Mouse (Mus musculus) embryonic facial prominence, embryonic 10.5 days (tissue): ENCODE data around the gene Ccdc3. TPM values are rescaled to one million over a fixed set of nuclear protein-coding genes. Genes with fewer than 3 reads are reported as not detected.
"Not testable (repeated sequence)": the region's sequence is repeated elsewhere in the genome, so short reads cannot be mapped to it uniquely, and the experiment has no call there.

Experiments used
- DNase-seq: peaks from one replicate; pipeline ENCODE4 v3.0.0-alpha.2; 2017; ENCODE audit warnings: low spot score
- H3K27ac ChIP-seq: fragments of 300-500 bp; sonication (generic); replicated peaks from 2 replicates; pipeline ENCODE4 v1.5.1; 2016; ENCODE audit warnings: mild to moderate bottlenecking
- H3K27me3 ChIP-seq: fragments of 300-500 bp; sonication (generic); replicated peaks from 2 replicates; pipeline ENCODE4 v1.6.1; 2016; ENCODE audit warnings: low read depth, mild to moderate bottlenecking; ENCODE audit not compliant: poor library complexity, severe bottlenecking
- H3K36me3 ChIP-seq: fragments of 300-500 bp; sonication (generic); replicated peaks from 2 replicates; pipeline ENCODE4 v1.6.1; 2016; ENCODE audit warnings: mild to moderate bottlenecking, moderate library complexity
- H3K4me1 ChIP-seq: fragments of 300-500 bp; sonication (generic); 2 replicates; pipeline ENCODE4 v1.6.1; 2016
- H3K4me3 ChIP-seq: fragments of 300-500 bp; sonication (generic); 2 replicates; pipeline ENCODE4 v1.5.1; 2016; ENCODE audit warnings: mild to moderate bottlenecking, moderate library complexity
- H3K9me3 ChIP-seq: fragments of 300-500 bp; sonication (generic); 2 replicates; pipeline ENCODE4 v1.6.1; 2016; ENCODE audit warnings: mild to moderate bottlenecking
- WGBS: fragments of 180-500 bp; shearing (Covaris S2); methylation state at CpG from one replicate; pipeline ENCODE4 v1.1.7; 2016; 5-methylcytosine and 5-hydroxymethylcytosine counted together
- polyA plus RNA-seq: library from polyadenylated mRNA; unstranded; fragments of >200 nt; fragmentation: Nextera tagmentation; extraction: Ambion mirVana; gene quantifications from 2 replicates; pipeline ENCODE4 v1.2.1, GENCODE M21; 2016

The Ccdc3 gene
- polyA plus RNA-seq, 1 experiment from 2014 or later: 1.8 TPM

- H3K27ac ChIP-seq: no peak overlapping the region
- WGBS: 78% methylated on average over 4 of the region's 4 CpGs
Measured at GRCm38 (mm10) chr2:5239492-5239891, 101.9 kb downstream of the Ccdc3 start.

GRCm38 (mm10) chr2:5241469-5241897 lies 103.9 kb downstream of the Ccdc3 start:
- no peak for DNase-seq
- Histone ChIP-seq H3K27me3 (no peaks in the 10 kb centered on the region), H3K4me3 (no peak overlapping the region), H3K4me1 (peaks cover 6% of the 10 kb centered on the region), H3K27ac (no peak overlapping the region), H3K9me3 (no peaks in the 10 kb centered on the region), H3K36me3 (no peaks in the 10 kb centered on the region)
- 76% methylated on average over 6 of the region's 6 CpGs for WGBS

More at GRCm38 (mm10) chr2:5239492-5239891, 101.9 kb downstream of the Ccdc3 start:
- H3K9me3 ChIP-seq: no peaks in the 10 kb centered on the region
- H3K4me3 ChIP-seq: no peak overlapping the region
- DNase-seq: no peak
- H3K27me3 ChIP-seq: no peaks in the 10 kb centered on the region
- no peaks in the 10 kb centered on the region for H3K36me3 ChIP-seq
- H3K4me1 ChIP-seq: peaks cover 3% of the 10 kb centered on the region; the same call in 1 of the 2 replicates

GRCm38 (mm10) chr2:5249199-5249598 lies 111.6 kb downstream of the Ccdc3 start:
- H3K9me3 ChIP-seq, H3K27ac ChIP-seq, DNase-seq, H3K4me3 ChIP-seq, H3K27me3 ChIP-seq, H3K4me1 ChIP-seq, H3K36me3 ChIP-seq: not testable (repeated sequence)
- 95% methylated on average over 6 of the region's 6 CpGs for WGBS

GRCm38 (mm10) chr2:5249969-5250368 lies 112.4 kb downstream of the Ccdc3 start:
- H3K36me3 ChIP-seq: no peaks in the 10 kb centered on the region
- peaks cover 5% of the 10 kb centered on the region; the same call in 1 of the 2 replicates for H3K4me1 ChIP-seq
- H3K27ac ChIP-seq: no peak overlapping the region
- WGBS: 72% methylated on average over 12 of the region's 12 CpGs
- no peak overlapping the region for H3K4me3 ChIP-seq
- H3K27me3 ChIP-seq: no peaks in the 10 kb centered on the region
- H3K9me3 ChIP-seq: no peaks in the 10 kb centered on the region
- DNase-seq: no peak

- Histone ChIP-seq H3K9me3 (no peaks in the 10 kb centered on the region), H3K36me3 (no peaks in the 10 kb centered on the region), H3K27me3 (no peaks in the 10 kb centered on the region), H3K4me3 (no peak overlapping the region), H3K27ac (no peak overlapping the region), H3K4me1 (no peaks in the 10 kb centered on the region)
- 91% methylated on average over 3 of the region's 3 CpGs for WGBS
- DNase-seq: no peak
Measured at GRCm38 (mm10) chr2:5258250-5258649, 120.7 kb downstream of the Ccdc3 start.

- no peak for DNase-seq
- Histone ChIP-seq H3K4me1 (no peaks in the 10 kb centered on the region), H3K27ac (no peak overlapping the region), H3K36me3 (no peaks in the 10 kb centered on the region), H3K4me3 (no peak overlapping the region), H3K9me3 (no peaks in the 10 kb centered on the region), H3K27me3 (no peaks in the 10 kb centered on the region)
- 95% methylated on average over 2 of the region's 2 CpGs for WGBS
Measured at GRCm38 (mm10) chr2:5262279-5262678, 124.7 kb downstream of the Ccdc3 start.

GRCm38 (mm10) chr2:5267980-5268379 lies 130.4 kb downstream of the Ccdc3 start:
- no peak overlapping the region for H3K4me3 ChIP-seq
- no peaks in the 10 kb centered on the region for H3K27me3 ChIP-seq
- H3K9me3 ChIP-seq: no peaks in the 10 kb centered on the region
- WGBS: 83% methylated on average over 2 of the region's 2 CpGs
- H3K27ac ChIP-seq: no peak overlapping the region
- no peak for DNase-seq
- H3K4me1 ChIP-seq: no peaks in the 10 kb centered on the region
- H3K36me3 ChIP-seq: no peaks in the 10 kb centered on the region

Other genes starting within 250 kb of the Ccdc3 start
- 34.2 and 38.1 TPM in 2 replicates for gene Phyh, start 218.8 kb upstream of the Ccdc3 start, polyA plus RNA-seq
- gene Ucma, start 161.7 kb upstream of the Ccdc3 start, polyA plus RNA-seq: 0.39 and 0.48 TPM in 2 replicates
- gene Mcm10, start 125.0 kb upstream of the Ccdc3 start, polyA plus RNA-seq: 76.4 and 80.4 TPM in 2 replicates
- 4.4 and 4.8 TPM in 2 replicates for gene Optn, start 73.7 kb upstream of the Ccdc3 start, polyA plus RNA-seq